Mouse (Mus musculus): ENCODE results near the gene Ctbs. TPM values are rescaled to one million over a fixed set of nuclear protein-coding genes. Genes with fewer than 3 reads are reported as not detected.

The Ctbs gene
- 1 to 10 TPM; 4.2 to 4.4 TPM for total RNA-seq (2021)

DNA sequence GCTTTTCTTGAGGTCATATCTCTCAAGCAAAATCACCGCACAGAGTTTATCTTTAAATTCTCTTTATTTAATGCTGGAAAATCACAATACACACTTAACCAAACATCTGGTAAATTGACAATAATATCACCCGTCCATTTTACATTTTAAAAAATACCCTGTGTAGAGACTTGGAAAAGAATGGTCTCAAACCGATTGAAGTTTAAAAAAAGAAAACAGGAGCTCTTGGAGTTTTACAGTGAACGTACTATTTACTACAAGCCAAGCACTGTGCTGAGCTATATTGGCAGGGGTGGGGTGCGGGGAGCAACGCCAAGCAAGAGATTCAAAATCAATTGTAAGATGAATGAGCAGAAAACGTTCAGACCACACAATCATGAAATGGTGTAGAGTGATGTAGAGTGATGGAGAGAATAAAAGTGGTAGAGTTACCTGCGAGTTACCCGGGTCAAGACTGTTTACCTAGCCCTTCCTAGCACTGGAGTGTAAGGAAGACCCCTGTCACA, at the start of gene Ctbs:
Ctbs (plus strand) TSS at position 51 of the 506 bp plus-strand sequence.
- no peak for DNase-seq (ENCODE audit: low spot score)
- intact Hi-C loops (cut with DNase I): loop anchor here (2.0 kb wide), 2 partner anchors 45 to 49 kb away; partner anchors contain the start of genes Gng5, Spata1 and Ssx2ip

GRCm38 (mm10) chr3:146403770-146404169, 45.8 kb upstream of the Ctbs start:
- DNase-seq (ENCODE audit: low spot score): no peak
- intact Hi-C loops (cut with DNase I): loop anchor here (2.0 to 5.0 kb wide), 3 partner anchors 47 to 466 kb away; partner anchors contain the start of gene 2410004B18Rik

DNA sequence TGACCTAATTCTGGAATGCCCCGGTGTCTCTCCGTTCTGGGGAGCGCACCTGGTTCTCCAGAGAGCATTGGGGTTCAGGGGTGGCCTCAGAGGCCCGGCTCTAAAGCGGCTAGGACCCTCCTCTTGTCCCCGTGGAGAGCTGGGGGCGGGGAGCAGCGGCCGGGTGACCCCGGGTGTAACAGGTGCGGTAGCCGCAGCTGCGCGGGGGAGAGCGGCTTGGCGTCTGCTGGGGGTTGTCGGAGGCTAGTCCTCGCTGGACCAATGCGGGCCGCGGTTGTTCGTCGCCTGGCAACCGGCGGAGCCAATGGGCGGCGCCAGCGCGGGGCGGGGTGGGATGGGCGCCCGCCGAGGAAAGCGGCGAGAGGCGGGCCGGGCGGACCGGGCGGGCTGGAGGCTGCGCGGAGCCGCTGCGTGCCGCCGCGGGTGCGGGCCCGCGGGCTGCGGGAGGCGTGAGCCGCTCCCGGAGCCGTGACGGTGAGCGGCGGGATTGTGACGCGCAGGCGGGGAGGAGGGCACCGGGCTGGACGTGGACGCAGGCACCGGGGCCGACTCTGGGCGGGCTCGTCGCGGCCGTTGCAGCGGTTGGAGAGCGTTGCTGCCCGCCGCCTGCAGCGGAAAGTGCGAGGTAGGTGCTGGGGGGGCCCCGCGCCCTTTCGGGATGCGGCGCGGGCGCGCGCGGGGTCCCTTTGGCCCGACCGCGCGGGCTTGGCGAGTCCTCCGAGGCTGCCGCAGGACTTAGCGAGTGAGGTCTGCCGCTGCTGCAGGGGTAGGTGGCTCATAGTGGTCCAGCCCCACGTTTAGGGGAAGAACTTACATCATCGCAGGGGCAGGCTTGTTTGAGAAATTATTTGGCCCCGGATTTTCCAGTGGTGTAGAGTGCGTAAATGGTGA, 45.0 kb upstream of the Ctbs start, which contains the start of gene Ssx2ip:
Ssx2ip (plus strand) TSS at position 332 of the 891 bp plus-strand sequence.
- intact Hi-C loops (cut with DNase I): loop anchor here (2.0 to 5.0 kb wide), 3 partner anchors 46 to 467 kb away; partner anchors contain the start of gene 2410004B18Rik
- DNase-seq (ENCODE audit: low spot score): peak; percentile 95

DNA sequence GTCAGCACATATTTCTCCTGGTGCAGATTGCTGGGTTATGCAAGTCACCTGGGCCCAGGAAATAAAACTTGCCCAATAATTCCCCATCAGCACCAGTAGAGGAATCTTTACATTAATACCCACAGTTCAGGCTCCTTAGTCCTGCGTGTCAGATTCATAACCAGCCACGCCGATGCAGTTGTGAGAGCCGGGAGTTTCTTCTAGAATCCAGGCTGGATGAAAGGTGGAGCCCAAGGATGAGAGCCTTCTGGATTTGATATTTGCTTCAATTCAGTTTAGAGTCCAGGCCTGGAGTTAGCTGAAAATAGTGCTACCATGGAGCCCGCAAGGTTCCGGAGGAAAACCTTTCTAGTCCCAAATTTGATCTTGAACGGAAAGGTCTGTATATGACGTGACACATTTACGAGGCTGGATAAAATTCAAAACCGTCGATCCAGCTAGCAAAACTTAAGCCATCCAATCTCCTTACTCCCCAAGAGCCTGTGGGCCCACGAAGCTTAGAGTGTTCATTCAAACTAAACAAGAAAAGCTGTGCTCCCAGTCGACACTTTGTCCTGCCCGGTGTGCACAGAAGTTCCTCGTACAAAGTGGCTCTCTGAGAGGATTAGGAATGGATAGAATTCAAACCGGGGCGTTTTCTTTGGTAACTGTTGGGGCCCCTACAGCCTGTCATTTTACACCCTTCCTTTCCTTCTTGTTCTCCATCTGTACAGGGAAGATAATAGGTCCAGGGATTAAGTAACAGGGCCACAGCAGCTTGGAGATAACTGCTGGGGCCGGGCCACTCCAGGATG, 44.2 kb upstream of the Ctbs start:
- DNase-seq (ENCODE audit: low spot score): no peak
- intact Hi-C loops (cut with DNase I): loop anchor here (2.0 kb wide), 1 partner anchor 45 kb away; no protein-coding TSS in a partner anchor

DNA sequence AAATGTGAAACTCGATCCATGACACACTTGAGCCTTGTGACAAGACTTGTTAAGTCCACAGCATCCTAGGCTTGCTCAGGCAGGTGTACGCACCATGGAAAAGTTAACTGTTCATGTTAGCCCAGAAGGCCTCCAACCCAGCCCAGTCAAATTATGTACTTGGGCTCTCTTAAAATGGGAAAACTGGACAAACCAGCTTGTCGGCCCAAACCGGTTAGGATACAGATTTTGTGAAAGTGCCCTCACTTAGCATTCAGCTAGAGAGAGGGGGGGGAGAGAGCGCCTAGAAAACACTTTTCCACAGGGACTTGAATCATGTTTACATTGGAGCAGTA, 43.6 kb upstream of the Ctbs start:
- intact Hi-C loops (cut with DNase I): no loop called here
- DNase-seq (ENCODE audit: low spot score): no peak

DNA sequence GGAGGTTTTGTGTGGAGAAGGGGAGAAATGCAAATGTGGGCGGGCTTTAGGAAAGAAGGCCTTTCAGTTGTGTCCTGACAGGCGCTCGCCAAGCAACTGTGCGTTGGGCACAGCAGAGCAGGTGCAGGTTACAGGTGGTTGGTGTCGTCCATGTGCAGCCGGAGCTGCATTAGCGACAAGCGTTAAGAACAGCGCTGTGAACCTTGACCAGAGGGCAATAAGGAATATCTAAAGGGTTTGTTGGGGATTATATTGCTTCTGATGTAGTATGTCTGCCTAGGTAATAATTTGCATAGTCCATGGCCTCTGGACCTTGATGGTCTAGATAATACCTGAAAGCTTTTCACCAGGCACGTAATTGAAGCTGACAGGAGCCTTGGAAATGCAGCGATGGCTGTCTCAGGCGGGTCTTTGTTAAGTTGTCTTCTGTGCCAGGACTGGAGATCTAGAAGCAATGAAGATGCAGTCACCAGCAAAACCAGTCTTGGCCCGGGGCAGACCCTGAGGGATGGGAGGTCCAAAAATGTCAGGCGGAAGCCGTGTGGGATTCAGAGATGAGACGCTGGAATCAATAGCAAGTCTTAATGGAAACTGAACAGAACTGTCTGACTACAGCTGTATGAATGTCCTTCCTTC, 42.4 kb upstream of the Ctbs start:
- intact Hi-C loops (cut with DNase I): no loop called here

DNA sequence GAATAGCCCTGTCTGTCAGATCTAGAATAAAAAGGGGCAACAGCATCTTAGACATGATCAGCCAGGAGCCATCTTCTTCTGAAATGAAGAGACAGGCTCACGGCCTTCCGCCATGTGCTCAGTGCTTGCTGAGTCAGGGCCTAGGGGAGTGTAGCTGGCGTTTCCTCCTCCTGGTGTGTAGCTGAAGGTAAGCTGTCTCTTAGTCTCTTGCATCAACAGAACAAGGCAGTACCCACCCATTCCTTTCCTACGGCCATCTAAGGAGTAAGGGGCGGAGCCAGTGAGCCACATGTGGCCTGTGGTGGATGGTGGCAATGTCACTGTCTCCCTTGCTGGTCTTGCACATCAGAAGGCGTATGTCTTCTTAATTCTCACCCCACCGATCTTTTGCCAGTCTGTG, 39.5 kb upstream of the Ctbs start:
- no peak for DNase-seq (ENCODE audit: low spot score)
- intact Hi-C loops (cut with DNase I): no loop called here

More for the DNA sequence above, 42.4 kb upstream of the Ctbs start:
- no peak for DNase-seq (ENCODE audit: low spot score)

GRCm38 (mm10) chr3:146412008-146412407, 37.6 kb upstream of the Ctbs start:
- no peak for DNase-seq (ENCODE audit: low spot score)
- intact Hi-C loops (cut with DNase I): no loop called here

DNA sequence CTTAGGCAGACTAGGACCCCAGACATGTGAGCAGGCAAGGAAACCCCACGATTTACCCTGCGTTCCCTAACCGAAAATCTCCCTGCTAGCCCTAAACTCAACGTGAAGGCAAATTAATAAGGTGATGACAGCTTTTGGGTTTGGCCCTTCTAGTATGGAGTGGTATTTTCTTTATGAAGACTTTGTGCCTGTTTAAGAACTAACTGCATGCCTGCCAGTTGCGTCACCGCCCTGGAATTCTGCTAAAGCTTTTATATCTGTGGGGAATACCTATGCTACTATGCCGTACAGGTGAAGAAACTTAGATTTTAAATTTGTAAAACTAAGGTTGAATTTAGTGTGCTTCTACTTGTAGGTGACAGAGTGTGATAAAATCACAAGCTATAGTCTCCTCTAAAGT, 37.1 kb upstream of the Ctbs start:
- intact Hi-C loops (cut with DNase I): no loop called here

GRCm38 (mm10) chr3:146413016-146413415, 36.6 kb upstream of the Ctbs start:
- intact Hi-C loops (cut with DNase I): no loop called here

More for the DNA sequence above, 37.1 kb upstream of the Ctbs start:
- no peak for DNase-seq (ENCODE audit: low spot score)

GRCm38 (mm10) chr3:146413992-146414391, 35.6 kb upstream of the Ctbs start:
- intact Hi-C loops (cut with DNase I): no loop called here
- DNase-seq (ENCODE audit: low spot score): no peak

More at GRCm38 (mm10) chr3:146413016-146413415, 36.6 kb upstream of the Ctbs start:
- DNase-seq (ENCODE audit: low spot score): no peak

- no peak for DNase-seq (ENCODE audit: low spot score)
- intact Hi-C loops (cut with DNase I): no loop called here
These were observed 35.0 kb upstream of the Ctbs start for GRCm38 (mm10) chr3:146414555-146414954.

GRCm38 (mm10) chr3:146417873-146418272, 31.7 kb upstream of the Ctbs start:
- intact Hi-C loops (cut with DNase I): no loop called here
- DNase-seq (ENCODE audit: low spot score): no peak

DNA sequence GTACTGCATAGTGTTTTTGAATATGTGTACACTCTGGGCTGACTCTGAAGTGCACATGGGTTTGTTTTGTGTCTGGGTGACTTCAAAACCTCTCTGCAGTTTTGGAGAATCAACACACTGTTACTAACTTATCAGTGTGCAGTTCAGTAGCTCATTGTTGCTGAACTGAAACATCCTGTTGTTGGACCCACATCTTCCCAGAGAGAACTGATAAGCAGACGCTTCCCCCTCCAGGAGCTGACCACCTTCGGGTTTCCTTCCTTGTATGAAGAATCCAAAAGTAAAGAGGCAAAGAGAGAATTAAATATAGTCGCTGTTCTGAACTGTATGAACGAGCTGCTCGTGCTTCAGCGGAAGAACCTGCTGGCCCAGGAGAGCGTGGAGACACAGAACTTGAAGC, 30.7 kb upstream of the Ctbs start:
- intact Hi-C loops (cut with DNase I): no loop called here

GRCm38 (mm10) chr3:146419534-146419933, 30.1 kb upstream of the Ctbs start:
- intact Hi-C loops (cut with DNase I): no loop called here
- DNase-seq (ENCODE audit: low spot score): no peak

More for the DNA sequence above, 30.7 kb upstream of the Ctbs start:
- DNase-seq (ENCODE audit: low spot score): no peak

DNA sequence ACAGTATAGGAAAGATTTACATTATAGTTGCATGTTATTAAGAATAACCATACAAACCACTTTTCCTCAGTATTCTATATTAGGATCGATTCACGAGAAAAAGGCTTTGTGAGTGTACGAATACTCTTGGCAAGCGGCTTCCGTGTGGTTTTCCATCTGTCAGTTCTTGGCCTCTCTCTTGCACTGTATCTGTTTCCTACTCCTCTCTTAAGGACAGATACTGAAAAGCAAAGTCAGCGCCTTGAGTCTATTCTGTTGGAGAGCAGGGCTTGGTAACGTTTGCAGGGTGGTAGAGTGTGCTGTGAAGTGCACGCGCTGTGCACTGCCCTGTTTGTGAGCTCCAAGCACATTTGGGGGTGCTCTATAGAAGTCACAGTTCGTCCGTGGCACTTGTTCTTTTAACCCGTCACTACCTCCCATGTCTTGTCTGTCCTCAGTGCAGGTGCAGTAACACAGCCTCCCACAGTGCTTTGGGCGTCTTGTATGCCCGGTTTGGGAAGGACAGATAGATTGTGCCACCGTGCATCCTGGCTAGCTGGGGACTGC, 29.5 kb upstream of the Ctbs start:
- intact Hi-C loops (cut with DNase I): no loop called here

GRCm38 (mm10) chr3:146421787-146422186, 27.8 kb upstream of the Ctbs start:
- no peak for DNase-seq (ENCODE audit: low spot score)
- intact Hi-C loops (cut with DNase I): no loop called here

More for the DNA sequence above, 29.5 kb upstream of the Ctbs start:
- no peak for DNase-seq (ENCODE audit: low spot score)

DNA sequence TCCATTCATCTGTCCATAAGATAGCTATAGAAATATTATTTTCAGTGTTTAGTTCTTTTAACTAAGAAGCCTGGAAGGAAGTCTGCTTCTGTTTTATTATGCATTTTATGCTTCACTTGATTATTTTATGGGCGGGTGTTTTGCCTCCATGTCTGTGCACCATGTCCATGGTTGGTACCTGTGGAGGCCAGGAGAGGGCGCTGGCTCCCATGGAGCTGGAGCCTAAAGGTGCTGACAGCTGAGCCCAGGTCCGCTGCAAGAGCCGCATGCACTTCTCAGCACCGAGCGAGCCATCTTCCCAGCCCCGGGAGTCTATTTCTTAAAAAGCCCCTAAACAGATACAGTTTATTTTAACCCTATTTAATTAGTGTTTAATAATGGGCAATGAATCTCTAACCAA, 25.9 kb upstream of the Ctbs start:
- DNase-seq (ENCODE audit: low spot score): no peak
- intact Hi-C loops (cut with DNase I): no loop called here

DNA sequence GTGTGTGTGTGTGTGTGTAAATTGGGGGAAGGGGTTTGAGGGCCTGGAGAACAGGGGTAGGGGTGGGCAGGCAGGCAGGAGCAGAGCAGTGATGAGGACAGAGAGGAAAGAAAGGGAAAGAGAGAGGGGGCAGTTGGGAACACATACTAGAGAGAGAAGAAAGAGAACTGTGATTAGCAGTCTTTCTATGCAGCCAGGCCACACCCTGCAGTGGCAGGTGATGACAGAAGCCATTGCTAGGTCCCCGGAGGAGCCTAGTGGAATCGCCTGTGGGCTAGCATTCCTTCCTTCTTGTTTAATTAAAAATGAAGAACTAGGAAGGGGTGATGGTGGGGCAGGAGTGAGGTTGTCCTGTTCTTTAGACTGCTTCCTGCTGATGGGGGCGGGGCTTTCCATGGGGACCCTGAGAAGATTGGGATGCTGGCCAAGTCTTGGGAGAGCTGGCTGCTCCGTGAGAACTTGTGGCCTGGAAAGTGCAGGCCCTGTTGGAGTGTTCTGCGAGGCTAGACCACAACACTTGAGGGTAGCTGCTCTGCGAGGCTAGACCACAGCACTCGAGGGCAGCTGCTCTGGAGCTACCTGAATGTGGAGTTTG, 25.2 kb upstream of the Ctbs start:
- intact Hi-C loops (cut with DNase I): no loop called here
- DNase-seq (ENCODE audit: low spot score): no peak
